Mouse (Mus musculus) small intestine, adult 2 months (tissue): ENCODE results near the gene Med26. TPM values are rescaled to one million over a fixed set of nuclear protein-coding genes. Genes with fewer than 3 reads are reported as not detected.
A peak's percentile ranks its signal among the peaks of the same experiment; 100 is the strongest.

Source experiments
- H3K27ac ChIP-seq: fragments of 200-500 bp; 2 replicates; pipeline ENCODE4 v1.5.1; 2012; ENCODE audit warnings: low read depth, low read length, control low read depth, inconsistent platforms; ENCODE audit not compliant: insufficient read depth
- H3K27me3 ChIP-seq: fragments of 200-500 bp; 2 replicates; pipeline ENCODE4 v1.6.1; 2012; ENCODE audit warnings: mild to moderate bottlenecking, moderate library complexity, low read length, inconsistent platforms; ENCODE audit not compliant: control insufficient read depth, insufficient read depth
- H3K36me3 ChIP-seq: fragments of 200-500 bp; 2 replicates; pipeline ENCODE4 v1.6.1; 2012; ENCODE audit warnings: mild to moderate bottlenecking, low read length, control low read depth, inconsistent platforms; ENCODE audit not compliant: control insufficient read depth, insufficient read depth
- H3K4me1 ChIP-seq: fragments of 200-500 bp; 2 replicates; pipeline ENCODE4 v1.6.1; 2012; ENCODE audit warnings: low read length, inconsistent platforms, mixed read lengths; ENCODE audit not compliant: control insufficient read depth, insufficient read depth, insufficient read length
- H3K4me3 ChIP-seq: fragments of 200-500 bp; 2 replicates; pipeline ENCODE4 v1.5.1; 2012; ENCODE audit warnings: low read depth, mild to moderate bottlenecking, control low read depth, inconsistent platforms, low read length, moderate library complexity
- CTCF ChIP-seq: fragments of 200-500 bp; IDR thresholded peaks from 2 replicates; pipeline ENCODE4 v1.5.1; 2012; ENCODE audit warnings: low read depth, mild to moderate bottlenecking, control low read depth, inconsistent platforms, low read length, moderate library complexity, mixed read lengths; ENCODE audit not compliant: insufficient replicate concordance, insufficient read length; ENCODE audit errors: extremely low read depth
- POLR2A ChIP-seq: fragments of 200-500 bp; IDR thresholded peaks from 2 replicates; pipeline ENCODE4 v1.6.1; 2012; ENCODE audit warnings: low read depth, mild to moderate bottlenecking, control low read depth, inconsistent platforms, low read length, moderate library complexity
- WGBS: fragments of 180-500 bp; shearing (Covaris S2); methylation state at CpG from one replicate; pipeline ENCODE4 v1.1.7; 2018; 5-methylcytosine and 5-hydroxymethylcytosine counted together
- polyA plus RNA-seq: library from polyadenylated mRNA; depleted of rRNA; stranded (reverse); fragments of >200 nt; gene quantifications from 2 replicates; pipeline ENCODE4 v1.2.3, GENCODE M21; 2012

The Med26 gene
- polyA plus RNA-seq, 1 experiment = 15.1 TPM

DNA sequence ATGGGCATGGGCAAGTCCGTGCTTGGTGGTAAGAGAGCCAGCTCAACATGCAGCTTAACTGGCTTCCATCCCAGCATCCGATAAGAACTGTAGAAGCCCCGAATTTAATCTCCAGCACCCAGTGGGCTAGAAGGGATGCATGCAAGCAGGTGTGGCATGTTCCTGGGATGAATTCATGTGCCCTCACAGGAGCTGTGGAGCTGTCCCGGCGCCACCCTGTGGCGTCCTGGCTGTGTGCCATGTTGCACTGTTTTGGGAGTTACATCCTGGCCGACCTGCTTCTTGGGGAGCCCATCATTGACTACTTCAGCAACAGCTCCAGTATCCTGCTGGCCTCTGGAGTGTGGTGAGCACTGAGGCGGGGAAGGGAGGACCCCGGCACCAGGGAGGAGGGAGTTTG, 31.3 kb upstream of the Med26 start:
- Histone ChIP-seq H3K4me3 (no peak overlapping the region), H3K27ac (no peak overlapping the region), H3K27me3 (no peaks in the 10 kb centered on the region), H3K36me3 (no peaks in the 10 kb centered on the region), H3K4me1 (no peaks in the 10 kb centered on the region)
- TF ChIP-seq CTCF = no peak
- no peak for TF ChIP-seq POLR2A
- 55% methylated on average over 9 of the region's 9 CpGs for WGBS

DNA sequence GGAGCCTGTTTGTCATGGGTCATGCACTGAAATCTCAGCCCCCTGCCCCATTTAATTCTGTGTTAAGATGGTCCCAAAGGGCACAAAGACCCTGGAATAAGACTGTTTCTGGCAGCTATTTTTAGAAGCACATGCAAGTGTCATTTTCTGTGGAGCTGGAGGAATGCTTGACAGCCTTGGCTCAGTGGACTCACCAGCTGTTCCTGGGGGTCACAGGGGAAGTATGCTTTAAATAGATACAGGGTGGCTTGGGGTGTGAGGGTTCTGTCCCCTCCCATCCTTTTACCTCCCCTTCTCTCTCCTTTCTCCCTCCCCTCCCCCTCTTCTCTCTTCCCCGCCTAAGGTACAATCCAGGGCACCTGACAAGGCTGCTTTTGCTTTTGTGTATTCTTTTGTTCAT, 29.9 kb upstream of the Med26 start:
- 75% methylated on average over 1 of the region's 1 CpGs for whole genome bisulfite sequencing
- Histone ChIP-seq H3K4me3 (no peak overlapping the region), H3K27me3 (no peaks in the 10 kb centered on the region), H3K4me1 (no peaks in the 10 kb centered on the region), H3K27ac (no peak overlapping the region), H3K36me3 (no peaks in the 10 kb centered on the region)
- TF ChIP-seq CTCF (no peak), POLR2A (no peak)

DNA sequence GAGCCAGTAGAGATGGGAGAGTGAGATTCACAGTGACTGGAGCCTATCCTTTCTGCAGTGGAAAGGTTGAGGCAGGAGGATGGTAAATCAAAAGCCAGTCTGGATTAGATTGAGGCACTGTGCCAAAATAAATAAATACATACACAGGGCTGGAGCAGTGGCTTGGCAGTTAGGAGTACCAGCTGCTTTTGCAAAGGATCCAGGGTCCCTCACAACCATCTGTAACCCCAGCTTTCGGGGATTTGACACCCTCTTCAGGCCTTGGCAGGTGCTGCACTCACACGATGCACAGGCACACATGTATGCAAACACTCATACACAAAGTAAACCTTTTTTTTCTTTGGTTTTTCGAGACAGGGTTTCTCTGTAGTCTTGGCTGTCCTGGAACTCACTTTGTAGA, 29.2 kb upstream of the Med26 start:
- H3K4me3 ChIP-seq = no peak overlapping the region
- TF ChIP-seq CTCF (no peak), POLR2A (no peak)
- H3K36me3 ChIP-seq = no peaks in the 10 kb centered on the region
- no peak overlapping the region for H3K27ac ChIP-seq
- 0 out of 2 replicates have a peak, but pooled peaks cover 3% of the 10 kb centered on the region for H3K4me1 ChIP-seq
- WGBS = 84% methylated on average over 3 of the region's 3 CpGs
- no peaks in the 10 kb centered on the region for H3K27me3 ChIP-seq

DNA sequence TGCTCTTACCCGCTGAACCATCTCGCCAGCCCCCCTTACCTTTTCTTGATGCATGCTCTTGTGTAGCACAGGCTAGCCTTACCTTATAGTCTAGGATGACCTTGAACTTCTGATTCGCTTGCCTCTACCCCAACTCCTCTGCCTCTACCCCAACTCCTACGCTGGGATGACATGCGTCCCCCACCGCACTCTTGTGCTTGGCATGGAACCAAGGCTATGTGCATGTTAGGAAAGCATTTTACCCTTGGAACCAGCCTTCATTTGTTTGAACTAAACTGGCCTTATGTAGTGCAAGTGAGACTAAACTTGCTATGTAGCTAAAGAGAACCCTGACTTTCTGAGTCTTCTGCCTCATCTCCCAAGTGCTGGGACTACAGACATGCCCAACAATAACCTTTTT, 27.8 kb upstream of the Med26 start:
- H3K27ac ChIP-seq = no peak overlapping the region
- 96% methylated on average over 6 of the region's 6 CpGs for WGBS
- no peaks in the 10 kb centered on the region for H3K27me3 ChIP-seq
- peaks cover 5% of the 10 kb centered on the region; the same call in 1 of the 2 replicates for H3K4me1 ChIP-seq
- H3K4me3 ChIP-seq = no peak overlapping the region
- TF ChIP-seq CTCF (no peak), POLR2A (no peak)
- H3K36me3 ChIP-seq = no peaks in the 10 kb centered on the region

DNA sequence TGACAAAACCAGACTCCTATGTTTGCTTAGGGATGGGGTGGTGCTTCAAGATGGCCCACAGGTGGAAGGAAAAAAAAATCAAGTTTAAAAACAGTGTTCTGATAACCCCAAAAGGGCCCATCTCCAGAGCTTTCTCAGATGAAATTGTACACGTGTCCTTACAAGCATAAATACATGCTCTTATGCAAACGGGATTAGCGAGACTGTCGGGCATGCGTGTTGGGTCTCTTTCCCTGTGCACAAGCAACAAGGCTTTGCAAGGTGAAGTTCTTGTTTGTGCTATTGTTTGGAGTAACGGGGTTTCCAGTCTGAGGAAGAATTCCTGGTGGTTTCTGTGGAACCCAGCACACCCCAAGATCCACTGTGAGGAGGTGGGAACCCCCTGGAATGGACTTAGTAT, 25.4 kb upstream of the Med26 start:
- 84% methylated on average over 6 of the region's 6 CpGs for WGBS

DNA sequence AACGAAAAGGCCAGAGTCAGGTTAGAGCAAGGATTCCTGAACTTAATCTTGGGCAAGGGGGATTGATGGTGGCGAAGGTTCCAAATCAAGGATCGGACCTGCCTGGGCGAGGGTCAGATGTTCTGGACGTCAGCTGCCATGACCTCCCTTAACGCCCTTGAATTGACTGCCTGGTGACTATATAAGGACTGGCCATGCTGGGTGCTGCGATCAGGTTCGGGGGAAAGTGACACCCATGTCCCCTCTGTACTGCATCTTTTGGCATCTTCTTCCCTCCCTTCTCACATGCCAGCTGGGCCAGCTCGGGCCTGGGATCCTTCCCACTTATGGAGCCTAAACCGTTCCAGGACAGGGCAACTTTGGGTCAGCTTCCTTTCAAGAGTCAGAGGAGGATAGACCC, 24.4 kb upstream of the Med26 start:
- Histone ChIP-seq H3K27ac (no peak overlapping the region), H3K36me3 (peaks cover 22% of the 10 kb centered on the region), H3K4me1 (peaks cover 15% of the 10 kb centered on the region), H3K27me3 (no peaks in the 10 kb centered on the region), H3K4me3 (peak overlapping the region; percentile 75)
- no peak for TF ChIP-seq POLR2A
- no peak for TF ChIP-seq CTCF
- WGBS = 20% methylated on average over 10 of the region's 10 CpGs

More for the DNA sequence above, 25.4 kb upstream of the Med26 start:
- no peak overlapping the region for H3K27ac ChIP-seq
- TF ChIP-seq POLR2A (no peak), CTCF (no peak)
- peaks cover 15% of the 10 kb centered on the region for H3K4me1 ChIP-seq
- H3K4me3 ChIP-seq = no peak overlapping the region
- no peaks in the 10 kb centered on the region for H3K27me3 ChIP-seq
- H3K36me3 ChIP-seq = peaks cover 12% of the 10 kb centered on the region

DNA sequence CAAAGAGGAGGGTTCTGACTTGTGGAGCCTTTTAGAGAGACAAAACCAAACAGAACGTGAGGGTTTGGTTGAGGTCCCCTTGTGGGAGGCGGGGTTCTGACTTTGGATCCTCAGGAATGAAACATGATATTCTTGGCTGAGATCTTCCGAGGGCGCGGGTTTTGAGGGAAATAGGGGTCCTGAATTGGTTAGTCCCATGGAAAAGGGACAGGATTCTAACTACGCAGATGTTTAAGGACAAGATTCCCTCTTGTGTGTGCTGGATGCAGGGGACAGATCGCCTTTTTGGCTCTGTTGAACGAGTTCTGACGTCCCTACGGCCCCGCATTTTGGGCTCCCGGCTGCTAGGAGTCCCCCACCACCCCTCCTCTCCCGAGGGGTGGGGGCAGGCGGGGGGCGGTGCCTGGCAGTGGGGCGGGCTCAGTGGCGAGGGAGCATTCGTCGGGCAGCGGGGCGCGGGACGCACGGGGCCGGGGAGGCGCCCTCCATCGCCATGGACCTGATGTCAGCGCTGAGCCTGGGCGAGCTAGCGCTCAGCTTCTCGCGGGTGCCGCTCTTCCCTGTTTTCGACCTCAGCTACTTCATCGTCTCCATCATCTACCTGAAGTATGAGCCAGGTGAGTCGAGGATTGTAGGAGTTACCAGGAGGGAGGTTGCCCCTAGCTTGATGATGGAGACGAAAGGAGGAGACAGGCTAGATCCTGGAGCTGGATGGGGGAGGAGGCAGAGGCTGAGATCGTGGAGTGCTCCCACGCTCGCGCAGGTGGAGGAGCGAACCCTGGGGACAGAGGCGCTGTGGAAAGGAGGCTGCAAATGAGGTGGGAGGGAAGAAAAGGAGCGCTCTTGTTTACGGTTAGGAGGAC, 23.8 kb upstream of the Med26 start, which contains the start of gene Tmem38a:
Gene Tmem38a (plus strand): TSS at position 445 of the 863 bp plus-strand sequence.
- WGBS = under 1% methylated on average over 45 of the region's 45 CpGs
- Histone ChIP-seq H3K27me3 (no peaks in the 10 kb centered on the region), H3K4me3 (peak within 1 kb of the TSS; percentile 75), H3K27ac (peak within 1 kb of the TSS; percentile 94), H3K36me3 (peaks cover 28% of the 10 kb centered on the region), H3K4me1 (peaks cover 15% of the 10 kb centered on the region)
- TF ChIP-seq CTCF (no peak), POLR2A (peak; percentile 24; the same call in 1 of the 2 replicates)
